Mouse (Mus musculus): ENCODE measurements around the gene Cd93.

DNA sequence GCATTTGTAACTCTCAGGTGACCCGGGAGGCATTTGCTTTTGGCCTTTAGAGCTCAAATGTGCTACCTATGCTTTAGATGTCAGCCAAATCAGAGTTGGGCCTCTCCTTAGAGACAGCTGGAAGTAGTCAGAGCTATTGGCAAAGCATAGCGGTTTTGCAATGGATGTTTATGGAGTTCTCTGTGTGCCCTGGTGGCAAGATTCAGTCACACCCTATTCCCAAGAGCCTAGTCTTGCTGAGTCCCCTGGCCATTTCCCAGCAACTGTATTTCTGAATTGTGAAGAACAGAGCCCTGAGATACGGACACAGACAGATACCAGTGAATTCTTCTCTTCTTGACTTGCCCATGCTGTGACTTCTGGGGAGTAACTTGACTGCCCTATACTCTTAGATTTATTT, 9.7 kb upstream of the Cd93 start:
- TF ChIP-seq CTCF (IDR thresholded peaks at IDR 0.05; ENCODE audit: borderline replicate concordance, extremely low read depth, insufficient read depth, insufficient read length) = no peak
- no peak for TF ChIP-seq POLR2A (IDR thresholded peaks at IDR 0.05; ENCODE audit: borderline replicate concordance, extremely low read depth, insufficient read depth, insufficient read length, poor library complexity, severe bottlenecking)

Data from brain, embryonic 14.5 days (tissue).